Comparison of ENCODE assay signal across 31 mouse cellular contexts in genomic region chr13:76734013-76734412, GRCm38 (mm10).
"Had no signal": no experiment of that assay in that cellular context is flagged by ENCODE, and none has a peak within 500 bp of the region (broad histone marks: within the 10 kb centered on the region; RNA-seq: fewer than 3 reads in every experiment).

No protein-coding gene starts in this region.

- H3K27me3 ChIP-seq: limb, embryonic 12.5 days; limb, embryonic 13.5 days; limb, embryonic 15.5 days; liver, embryonic 12.5 days; liver, embryonic 13.5 days; liver, embryonic 15.5 days; lung, embryonic 15.5 days; megakaryocyte, embryonic 14.5 days; midbrain, embryonic 12.5 days; midbrain, embryonic 13.5 days; midbrain, embryonic 15.5 days had no signal

- DNase-seq: left cerebral cortex, postnatal 4 days; liver; liver, embryonic 13.5 days; liver, postnatal 0 days; lung, adult 18-20 months; lung, adult 2 months; lung, embryonic 14.5 days; lung, postnatal 10 days; lung, postnatal 14 days; lung, postnatal 36 days; lung, postnatal 4 days; midbrain, embryonic 14.5 days had no signal

- ATAC-seq: liver, embryonic 12.5 days; liver, postnatal 0 days; lung, postnatal 0 days; midbrain, embryonic 13.5 days; midbrain, embryonic 15.5 days; midbrain, embryonic 16.5 days had no signal

- H3K27ac ChIP-seq: limb, embryonic 10.5 days; limb, embryonic 12.5 days; limb, embryonic 13.5 days; limb, embryonic 15.5 days; liver, embryonic 12.5 days; liver, embryonic 13.5 days; liver, embryonic 14.5 days; liver, embryonic 15.5 days; lung, embryonic 15.5 days; macrophage; midbrain, embryonic 10.5 days; midbrain, embryonic 12.5 days; midbrain, embryonic 13.5 days; midbrain, embryonic 15.5 days had no signal

- H3K4me1 ChIP-seq: limb, embryonic 10.5 days; limb, embryonic 12.5 days; limb, embryonic 13.5 days; limb, embryonic 15.5 days; liver, embryonic 12.5 days; liver, embryonic 13.5 days; liver, embryonic 15.5 days; lung, embryonic 15.5 days; megakaryocyte, embryonic 14.5 days; midbrain, embryonic 10.5 days; midbrain, embryonic 12.5 days; midbrain, embryonic 13.5 days; midbrain, embryonic 15.5 days had no signal

- H3K9ac ChIP-seq: limb, embryonic 12.5 days; limb, embryonic 13.5 days; limb, embryonic 15.5 days; liver, embryonic 12.5 days; liver, embryonic 13.5 days; liver, embryonic 14.5 days; liver, embryonic 15.5 days; liver, postnatal 0 days; lung, embryonic 14.5 days; lung, embryonic 15.5 days; midbrain, embryonic 12.5 days; midbrain, embryonic 13.5 days; midbrain, embryonic 15.5 days had no signal

- H3K36me3 ChIP-seq: limb, embryonic 10.5 days; limb, embryonic 12.5 days; limb, embryonic 13.5 days; limb, embryonic 15.5 days; liver, embryonic 12.5 days; liver, embryonic 13.5 days; liver, embryonic 15.5 days; lung, embryonic 15.5 days; midbrain, embryonic 10.5 days; midbrain, embryonic 12.5 days; midbrain, embryonic 13.5 days; midbrain, embryonic 15.5 days had no signal

- H3K4me2 ChIP-seq: limb, embryonic 12.5 days; limb, embryonic 13.5 days; limb, embryonic 15.5 days; liver, embryonic 11.5 days; liver, embryonic 12.5 days; liver, embryonic 13.5 days; liver, embryonic 15.5 days; lung, embryonic 14.5 days; lung, embryonic 15.5 days; midbrain, embryonic 11.5 days; midbrain, embryonic 12.5 days; midbrain, embryonic 13.5 days; midbrain, embryonic 15.5 days had no signal

- H3K4me3 ChIP-seq: limb, embryonic 10.5 days; limb, embryonic 12.5 days; limb, embryonic 13.5 days; limb, embryonic 15.5 days; liver, embryonic 12.5 days; liver, embryonic 13.5 days; liver, embryonic 15.5 days; lung, embryonic 15.5 days; megakaryocyte, embryonic 14.5 days; midbrain, embryonic 10.5 days; midbrain, embryonic 12.5 days; midbrain, embryonic 13.5 days; midbrain, embryonic 15.5 days; myocyte had no signal

- H3K9me3 ChIP-seq: limb, embryonic 10.5 days; limb, embryonic 12.5 days; limb, embryonic 13.5 days; limb, embryonic 15.5 days; liver, embryonic 12.5 days; liver, embryonic 13.5 days; liver, embryonic 15.5 days; lung, embryonic 15.5 days; megakaryocyte, embryonic 14.5 days; midbrain, embryonic 10.5 days; midbrain, embryonic 12.5 days; midbrain, embryonic 13.5 days; midbrain, embryonic 15.5 days had no signal
